8 mouse cellular contexts compared by ENCODE assay signal in the genomic region with DNA sequence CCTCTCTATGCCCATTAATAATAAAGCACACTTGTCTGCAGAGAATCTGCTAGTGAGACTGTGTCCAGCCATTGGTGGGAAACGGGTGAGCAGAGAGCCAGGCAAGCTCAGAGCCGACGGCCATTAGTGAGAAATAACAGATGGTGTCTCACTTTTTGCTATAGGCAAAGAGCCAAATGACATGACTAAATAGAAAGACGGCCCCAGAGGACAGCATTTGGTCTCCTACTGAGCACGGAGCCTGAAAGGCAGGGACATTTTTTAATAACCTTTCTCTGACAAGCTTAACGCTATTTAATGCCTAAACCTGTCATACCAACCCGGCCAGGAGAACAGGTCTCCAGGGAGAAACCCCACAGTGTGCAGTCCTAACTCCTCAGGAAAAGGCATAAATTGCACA. TPM values are rescaled to one million over a fixed set of nuclear protein-coding genes. Genes with fewer than 3 reads are reported as not detected.
DNase-seq lines count a peak whose midpoint lies in the region; ATAC-seq and TF ChIP-seq lines count a peak whose summit lies in the region.

No protein-coding gene starts in this region.

- H3K27me3 ChIP-seq in heart, embryonic 10.5 days (ENCODE audit: insufficient read depth, poor library complexity, severe bottlenecking): no peaks in the 10 kb centered on the region
- H3K27me3 ChIP-seq in forebrain, embryonic 15.5 days: no peaks in the 10 kb centered on the region
- H3K27me3 ChIP-seq in midbrain, embryonic 15.5 days (replicated peaks): no peaks in the 10 kb centered on the region

- no peaks in the 10 kb centered on the region for H3K36me3 ChIP-seq in heart, embryonic 10.5 days
- H3K36me3 ChIP-seq in forebrain, embryonic 15.5 days: no peaks in the 10 kb centered on the region
- H3K36me3 ChIP-seq in midbrain, embryonic 15.5 days (replicated peaks): no peaks in the 10 kb centered on the region

- no peaks in the 10 kb centered on the region for H3K4me1 ChIP-seq in heart, embryonic 10.5 days
- peaks cover 7% of the 10 kb centered on the region; the same call in 1 of the 2 replicates for H3K4me1 ChIP-seq in forebrain, embryonic 15.5 days
- H3K4me1 ChIP-seq in midbrain, embryonic 15.5 days: peaks cover 12% of the 10 kb centered on the region

- peak; percentile 13 to 14 for DNase-seq in heart, adult 18-20 months
- no peak for DNase-seq in heart, embryonic 10.5 days (ENCODE audit: low spot score)
- peak; percentile 92 for DNase-seq in brain, embryonic 14.5 days (ENCODE audit: low read depth)
- no peak for DNase-seq in urinary bladder, postnatal 4 days (ENCODE audit: low spot score in 2 of 2)
- no peak for DNase-seq in left cerebral cortex, adult 8-10 months (ENCODE audit: low spot score in 2 of 2)
- no peak for DNase-seq in right cerebral cortex, postnatal 25 days

- H3K9ac ChIP-seq in forebrain, embryonic 15.5 days (replicated peaks): no peak overlapping the region
- H3K9ac ChIP-seq in midbrain, embryonic 15.5 days: no peak overlapping the region

- no peak overlapping the region for H3K27ac ChIP-seq in heart, embryonic 10.5 days
- peak overlapping the region; percentile 51 for H3K27ac ChIP-seq in forebrain, embryonic 15.5 days (replicated peaks)
- peak overlapping the region; percentile 72 for H3K27ac ChIP-seq in midbrain, embryonic 15.5 days

- peak; percentile 82 for ATAC-seq in forebrain, embryonic 15.5 days (replicated peaks)
- peak; percentile 88 for ATAC-seq in midbrain, embryonic 15.5 days (replicated peaks)

- H3K4me3 ChIP-seq in heart, embryonic 10.5 days: no peak overlapping the region
- H3K4me3 ChIP-seq in forebrain, embryonic 15.5 days: no peak overlapping the region
- no peak overlapping the region for H3K4me3 ChIP-seq in midbrain, embryonic 15.5 days

- TF ChIP-seq CTCF in brain, embryonic 14.5 days (IDR thresholded peaks at IDR 0.05; ENCODE audit: borderline replicate concordance, extremely low read depth, insufficient read depth, insufficient read length): no peak

- WGBS in heart, embryonic 10.5 days: 61% methylated on average over 7 of the region's 7 CpGs
- WGBS in forebrain, embryonic 15.5 days: 17% methylated on average over 7 of the region's 7 CpGs
- 11% methylated on average over 7 of the region's 7 CpGs for WGBS in midbrain, embryonic 15.5 days

- H3K4me2 ChIP-seq in forebrain, embryonic 15.5 days (replicated peaks): no peak overlapping the region
- peak overlapping the region; percentile 18; the same call in 1 of the 2 replicates for H3K4me2 ChIP-seq in midbrain, embryonic 15.5 days

- H3K9me3 ChIP-seq in heart, embryonic 10.5 days: no peaks in the 10 kb centered on the region
- no peaks in the 10 kb centered on the region for H3K9me3 ChIP-seq in forebrain, embryonic 15.5 days
- no peaks in the 10 kb centered on the region for H3K9me3 ChIP-seq in midbrain, embryonic 15.5 days

- no peak for TF ChIP-seq POLR2A in brain, embryonic 14.5 days (IDR thresholded peaks at IDR 0.05; ENCODE audit: borderline replicate concordance, extremely low read depth, insufficient read depth, insufficient read length, poor library complexity, severe bottlenecking)

RNA-seq across cellular contexts. Expression of a gene that starts 29.9 kb away (rescaled TPM):
- 1 to 10 TPM; 3.7 to 4.2 TPM for total RNA-seq in heart, adult 18-20 months (2021)
- polyA plus RNA-seq in heart, embryonic 10.5 days (2016; fragmentation: Nextera tagmentation; extraction: Ambion mirVana): 7.2 and 11.2 TPM in 2 replicates
- polyA plus RNA-seq in brain, embryonic 14.5 days (2012; rRNA removed): 12.5 and 14.3 TPM in 2 replicates
- polyA plus RNA-seq in forebrain, embryonic 15.5 days (2015; fragmentation: Nextera tagmentation; extraction: Ambion mirVana): 15.5 and 19.7 TPM in 2 replicates
- 15.5 and 17.2 TPM in 2 replicates for polyA plus RNA-seq in midbrain, embryonic 15.5 days (2015; fragmentation: Nextera tagmentation; extraction: Ambion mirVana)
- 10 to 100 TPM; 36.0 to 48.6 (median 39.0) TPM for total RNA-seq in left cerebral cortex, adult 8-10 months (2022)

RNA-seq across cellular contexts. Expression of a gene that starts 30.1 kb away (rescaled TPM):
- total RNA-seq in heart, adult 18-20 months (2021): 1 to 10 TPM; 1.3 to 1.5 TPM
- polyA plus RNA-seq in heart, embryonic 10.5 days (2016; fragmentation: Nextera tagmentation; extraction: Ambion mirVana): 7.4 and 11.1 TPM in 2 replicates
- 10.0 and 15.3 TPM in 2 replicates for polyA plus RNA-seq in brain, embryonic 14.5 days (2012; rRNA removed)
- polyA plus RNA-seq in forebrain, embryonic 15.5 days (2015; fragmentation: Nextera tagmentation; extraction: Ambion mirVana): 11.2 and 11.8 TPM in 2 replicates
- polyA plus RNA-seq in midbrain, embryonic 15.5 days (2015; fragmentation: Nextera tagmentation; extraction: Ambion mirVana): 9.7 and 10.1 TPM in 2 replicates
- total RNA-seq in left cerebral cortex, adult 8-10 months (2022): 1 to 10 TPM; 4.3 to 6.4 (median 5.7) TPM

Comparison
In these comparisons a context has a peak if more than half of its experiments do, and no peak if none do; other contexts are left out.
1. DNase-seq: peak in heart, adult 18-20 months (2 of 2) and brain, embryonic 14.5 days (single experiment); none in heart, embryonic 10.5 days (single experiment), urinary bladder, postnatal 4 days (0 of 2), left cerebral cortex, adult 8-10 months (0 of 2) and right cerebral cortex, postnatal 25 days (single experiment).